Mouse (Mus musculus) urinary bladder, postnatal 25 days (tissue): ENCODE measurements around the gene Il17rc.

Experiments
- DNase-seq: peaks from one replicate; pipeline ENCODE4 v3.0.0; 2022; ENCODE audit warnings: low spot score

Gene Il17rc

DNA sequence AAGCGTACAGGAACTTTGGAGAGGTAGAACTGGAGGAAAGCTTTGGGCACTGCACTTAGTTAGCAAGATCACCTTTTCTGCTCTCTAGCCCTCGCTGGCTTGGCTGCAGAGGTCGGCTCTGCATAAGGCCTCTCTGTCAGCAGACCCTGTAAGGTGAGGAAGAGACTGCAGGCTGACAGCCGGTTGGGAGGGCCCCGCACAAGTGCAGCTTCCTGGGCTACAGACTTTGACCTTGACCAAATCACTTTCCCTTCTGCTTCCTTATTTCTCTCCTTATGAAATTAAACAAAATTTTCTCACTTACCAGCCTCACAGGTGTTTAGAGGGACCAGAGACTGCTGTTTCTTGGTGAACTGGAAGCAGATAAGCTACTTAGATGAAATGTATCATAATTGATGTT, 16.2 kb upstream of the Il17rc start:
- no peak for DNase-seq

DNA sequence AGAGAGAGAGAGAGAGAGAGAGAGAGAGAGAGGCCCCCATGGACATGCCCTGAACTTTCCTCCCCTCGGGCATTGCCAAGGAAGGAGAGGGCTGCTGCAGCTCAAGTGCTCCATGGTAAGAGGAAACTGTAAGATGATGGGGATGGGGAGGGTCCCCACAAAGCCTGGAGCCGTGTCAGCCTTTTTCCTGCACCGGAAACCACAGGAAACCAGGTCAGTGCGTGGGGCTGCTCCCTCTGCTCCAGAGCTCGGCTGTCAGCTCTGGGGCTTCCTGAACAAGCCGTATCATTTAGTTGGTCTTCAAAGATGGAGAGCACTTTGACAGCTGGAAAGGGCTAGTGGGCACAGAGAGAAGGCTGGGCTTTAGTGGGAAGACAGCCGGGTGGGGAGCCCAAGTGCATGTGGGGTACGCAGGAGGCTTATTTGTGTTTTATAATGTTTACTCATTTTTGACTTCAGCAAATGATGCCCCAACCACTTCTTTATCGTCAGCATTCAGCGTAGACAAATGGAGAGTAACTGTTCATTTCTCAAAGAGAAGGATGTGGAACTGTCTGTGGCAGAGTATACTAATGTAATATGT, 13.2 kb upstream of the Il17rc start, which contains the start of gene Il17re:
Gene Il17re (plus strand): TSS at position 533 of the 583 bp plus-strand sequence.
- DNase-seq = no peak

DNA sequence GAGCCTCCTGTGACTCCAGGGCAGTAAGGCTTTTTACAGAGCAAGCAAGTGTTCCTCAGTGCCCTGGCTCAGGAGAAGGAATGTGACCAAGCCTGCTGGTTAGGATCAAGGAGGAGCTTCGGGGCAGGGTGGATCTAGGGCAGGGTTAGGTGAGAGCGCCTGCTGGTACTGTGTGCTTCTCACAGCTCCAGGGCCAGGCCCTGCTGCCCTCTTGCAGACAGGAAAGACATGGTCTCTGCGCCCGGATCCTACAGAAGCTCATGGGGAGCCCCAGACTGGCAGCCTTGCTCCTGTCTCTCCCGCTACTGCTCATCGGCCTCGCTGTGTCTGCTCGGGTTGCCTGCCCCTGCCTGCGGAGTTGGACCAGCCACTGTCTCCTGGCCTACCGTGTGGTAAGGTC, 12.6 kb upstream of the Il17rc start:
- DNase-seq = peak; percentile 45

DNA sequence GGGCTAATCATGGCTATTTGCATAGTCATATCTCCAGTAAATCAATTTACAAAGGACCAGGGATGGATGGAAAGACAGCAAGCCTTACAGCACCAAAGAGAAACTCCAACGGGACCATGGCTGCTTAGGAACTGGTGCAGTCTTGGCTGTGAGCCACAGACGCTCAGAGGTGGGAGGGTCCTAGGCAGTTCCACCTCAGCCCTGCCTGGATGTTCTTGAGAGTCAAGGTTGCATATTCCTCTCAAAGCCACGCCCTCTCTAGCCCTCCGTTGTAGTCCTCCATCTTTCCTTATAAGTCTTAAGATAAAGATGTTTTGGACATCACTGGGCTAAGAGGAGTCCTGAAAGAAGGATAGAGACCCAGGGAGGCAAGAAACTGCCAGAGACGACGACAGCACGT, 7.2 kb upstream of the Il17rc start:
- DNase-seq = no peak

DNA sequence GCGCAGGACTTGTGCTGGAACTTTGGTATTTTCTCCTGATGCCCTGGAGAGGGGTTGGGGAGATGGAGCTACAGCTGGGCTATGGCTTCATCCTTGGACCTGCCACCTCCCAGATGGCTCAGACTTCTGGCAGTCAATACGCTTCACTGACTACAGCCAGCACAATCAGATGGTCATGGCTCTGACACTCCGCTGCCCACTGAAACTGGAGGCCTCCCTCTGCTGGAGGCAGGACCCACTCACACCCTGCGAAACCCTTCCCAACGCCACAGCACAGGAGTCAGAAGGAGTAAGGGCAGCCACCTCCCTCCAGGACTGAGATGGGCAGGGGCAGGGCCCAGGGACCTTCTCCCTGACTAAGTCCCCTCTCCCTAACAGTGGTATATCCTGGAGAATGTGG, 5.6 kb upstream of the Il17rc start:
- no peak for DNase-seq

DNA sequence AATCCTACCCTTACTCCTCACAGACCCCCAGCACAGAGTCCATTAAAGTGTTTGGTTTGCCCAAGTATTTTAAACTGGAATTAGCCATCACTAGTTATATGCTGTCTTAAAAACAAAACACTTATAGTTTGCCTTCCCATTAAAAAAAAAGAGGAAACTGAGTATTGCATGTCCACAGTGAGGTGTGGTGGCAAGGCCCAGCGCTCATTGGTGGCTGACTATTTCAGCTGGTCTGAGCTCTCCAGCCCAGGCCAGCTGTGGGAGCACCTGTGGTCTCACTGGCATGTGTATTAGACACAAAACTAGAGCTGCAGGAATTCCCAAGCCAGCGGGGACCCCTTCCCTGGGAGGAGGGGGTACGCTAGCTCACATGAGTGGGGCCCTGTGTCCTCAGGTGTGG, 2.7 kb upstream of the Il17rc start:
- no peak for DNase-seq

DNA sequence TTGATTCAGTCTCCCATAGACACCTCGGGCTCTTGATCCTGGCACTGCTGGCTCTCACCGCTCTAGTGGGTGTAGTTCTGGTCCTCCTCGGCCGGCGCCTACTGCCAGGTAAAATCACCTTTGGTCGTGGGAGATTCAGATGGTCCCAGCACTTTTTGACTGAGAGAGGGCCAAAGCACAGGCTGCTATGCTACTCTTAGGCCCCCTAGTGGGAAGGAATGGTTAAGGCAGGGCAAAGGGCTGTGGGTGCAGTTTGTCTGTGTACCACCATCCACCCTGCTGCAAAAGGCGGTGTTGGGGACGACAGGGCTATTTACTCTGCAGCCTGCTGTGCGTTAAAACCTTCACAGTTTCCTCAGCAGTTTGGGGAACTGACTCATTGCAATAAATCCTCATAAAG, 2.2 kb upstream of the Il17rc start:
- DNase-seq = peak; percentile 46

DNA sequence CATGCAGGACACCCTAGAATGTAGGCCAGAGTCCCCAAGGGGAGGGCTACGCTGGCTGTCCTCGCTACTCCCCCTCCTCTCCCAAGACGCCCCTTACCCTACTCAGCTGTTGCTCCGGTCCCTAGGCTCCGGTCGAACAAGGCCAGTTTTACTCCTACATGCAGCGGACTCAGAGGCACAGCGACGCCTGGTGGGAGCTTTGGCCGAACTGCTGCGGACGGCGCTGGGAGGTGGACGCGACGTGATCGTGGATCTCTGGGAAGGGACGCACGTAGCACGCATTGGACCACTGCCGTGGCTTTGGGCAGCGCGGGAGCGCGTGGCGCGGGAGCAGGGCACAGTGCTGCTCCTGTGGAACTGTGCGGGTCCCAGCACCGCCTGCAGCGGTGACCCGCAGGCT, 1.8 kb upstream of the Il17rc start:
- peak; percentile 78 for DNase-seq

DNA sequence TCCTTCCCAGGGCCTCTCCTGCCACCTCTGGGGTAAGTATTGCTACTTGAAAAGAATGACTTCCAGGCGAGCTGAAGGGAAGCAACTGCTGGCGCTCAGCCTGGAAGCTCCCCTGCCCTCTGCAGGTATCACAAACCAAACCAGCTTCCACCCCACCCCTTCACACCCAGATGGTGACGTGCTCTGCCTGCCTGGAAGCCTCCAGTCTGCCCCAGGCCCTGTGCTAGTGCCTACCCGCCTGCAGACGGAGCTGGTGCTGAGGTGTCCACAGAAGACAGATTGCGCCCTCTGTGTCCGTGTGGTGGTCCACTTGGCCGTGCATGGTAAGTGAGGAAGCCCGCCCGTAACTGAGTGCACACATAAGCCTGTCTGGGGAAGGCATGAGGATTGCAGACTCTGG, 834 bp downstream of the Il17rc start:
- DNase-seq = no peak

DNA sequence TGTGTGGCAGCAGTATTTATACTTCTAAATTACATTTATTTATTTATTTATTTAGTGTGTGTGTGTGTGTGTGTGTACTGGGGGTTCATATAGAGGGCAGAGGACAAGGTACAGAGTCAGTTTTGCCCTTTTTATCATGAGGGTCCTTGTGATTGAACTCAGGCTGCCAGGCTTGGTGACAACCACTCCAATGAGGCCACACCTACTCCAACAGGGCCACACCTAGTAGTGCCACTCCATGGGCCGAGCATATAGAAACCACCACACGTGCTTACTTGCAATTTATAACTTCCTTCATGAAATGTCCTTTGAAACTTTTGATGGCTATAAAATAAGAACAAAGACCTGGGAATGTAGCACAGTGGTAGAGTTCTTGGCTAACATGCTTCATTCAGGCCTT, 2.0 kb downstream of the Il17rc start:
- no peak for DNase-seq

DNA sequence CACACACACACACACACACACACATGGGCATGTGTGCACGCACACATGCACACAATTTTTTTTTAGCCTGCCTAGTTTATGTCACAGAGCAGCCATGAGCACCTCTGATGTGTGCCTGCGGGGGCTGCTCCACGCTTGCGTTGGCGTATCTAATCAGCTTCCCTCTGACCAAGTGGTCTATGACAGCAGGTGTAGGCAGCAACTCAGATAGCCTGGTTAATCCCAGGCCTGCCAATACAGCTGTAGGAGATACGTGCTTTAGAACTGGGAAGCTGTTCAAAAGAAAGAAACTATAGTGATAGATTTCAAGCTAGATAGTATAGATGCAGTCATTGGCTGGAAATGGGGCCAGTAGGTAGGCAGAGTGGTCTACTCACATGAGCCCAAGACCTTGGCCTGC, 2.5 kb downstream of the Il17rc start:
- no peak for DNase-seq

DNA sequence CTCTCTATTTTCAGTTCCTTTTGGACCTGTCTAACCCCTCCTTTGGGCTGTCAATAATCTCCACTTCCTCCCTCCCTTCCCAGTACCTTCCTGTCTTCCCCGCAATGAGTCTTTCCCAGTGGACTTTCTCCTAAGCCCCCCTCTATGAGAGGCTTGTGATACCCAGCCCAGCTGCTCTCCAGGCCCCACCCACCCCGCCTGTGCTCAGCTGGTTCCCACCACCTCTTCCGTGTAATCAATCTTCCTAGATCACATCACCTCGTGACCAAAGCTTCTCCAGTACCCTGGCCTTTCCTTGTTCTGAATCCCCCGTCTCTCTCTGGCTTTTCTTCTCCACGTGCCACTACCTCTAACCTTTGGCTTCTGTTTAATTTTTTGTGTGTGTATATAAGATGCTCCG, 6.1 kb downstream of the Il17rc start:
- DNase-seq = no peak

DNA sequence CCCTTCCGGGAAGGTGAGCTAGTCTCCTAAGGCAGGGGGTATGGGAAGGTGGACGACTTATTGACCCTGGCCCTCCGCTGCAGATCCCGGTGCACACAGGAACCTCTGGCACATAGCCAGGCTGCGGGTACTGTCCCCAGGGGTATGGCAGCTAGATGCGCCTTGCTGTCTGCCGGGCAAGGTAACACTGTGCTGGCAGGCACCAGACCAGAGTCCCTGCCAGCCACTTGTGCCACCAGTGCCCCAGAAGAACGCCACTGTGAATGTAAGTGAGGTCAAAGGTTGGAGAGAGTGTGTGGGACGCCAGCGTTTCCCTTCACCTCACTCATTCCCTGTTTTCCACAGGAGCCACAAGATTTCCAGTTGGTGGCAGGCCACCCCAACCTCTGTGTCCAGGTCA, 7.7 kb downstream of the Il17rc start:
- no peak for DNase-seq

DNA sequence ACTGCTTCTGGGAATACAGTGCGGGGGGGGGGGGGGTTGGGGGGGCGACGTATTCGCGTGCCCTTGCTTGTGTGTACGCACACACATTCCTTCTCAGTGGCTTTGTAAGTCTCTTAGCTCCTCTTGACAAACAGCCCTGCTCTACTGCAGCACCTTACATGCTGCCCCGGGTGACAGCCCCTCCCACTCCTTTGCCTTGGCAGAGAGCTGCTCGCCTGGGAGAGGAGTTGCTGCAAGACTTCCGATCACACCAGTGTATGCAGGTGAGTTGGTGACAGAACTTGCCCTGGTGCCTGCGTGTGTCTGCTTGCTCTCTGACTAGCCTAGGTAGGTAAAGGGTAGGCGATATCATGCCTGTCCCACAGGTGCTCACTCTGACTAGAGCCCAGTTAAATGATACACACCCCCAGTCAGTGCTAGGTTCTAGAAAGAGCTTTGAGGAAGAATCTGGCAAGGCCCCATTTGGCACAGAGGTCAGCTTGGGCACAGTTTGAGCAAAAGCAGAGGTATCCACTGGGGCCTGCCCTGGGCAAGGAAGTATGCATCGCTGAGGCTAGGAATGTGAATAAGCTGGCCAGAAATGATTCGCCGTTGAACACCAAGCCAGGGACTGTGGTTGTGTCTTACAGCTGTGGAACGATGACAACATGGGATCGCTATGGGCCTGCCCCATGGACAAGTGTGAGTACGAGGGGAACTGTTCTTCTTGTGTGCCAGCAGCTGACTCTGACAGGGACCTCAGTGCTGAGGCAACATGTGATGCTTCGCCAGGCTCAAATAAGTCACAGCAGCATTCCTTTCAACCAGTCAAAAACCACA, 9.5 kb downstream of the Il17rc start:
- DNase-seq = peak; percentile 69

DNA sequence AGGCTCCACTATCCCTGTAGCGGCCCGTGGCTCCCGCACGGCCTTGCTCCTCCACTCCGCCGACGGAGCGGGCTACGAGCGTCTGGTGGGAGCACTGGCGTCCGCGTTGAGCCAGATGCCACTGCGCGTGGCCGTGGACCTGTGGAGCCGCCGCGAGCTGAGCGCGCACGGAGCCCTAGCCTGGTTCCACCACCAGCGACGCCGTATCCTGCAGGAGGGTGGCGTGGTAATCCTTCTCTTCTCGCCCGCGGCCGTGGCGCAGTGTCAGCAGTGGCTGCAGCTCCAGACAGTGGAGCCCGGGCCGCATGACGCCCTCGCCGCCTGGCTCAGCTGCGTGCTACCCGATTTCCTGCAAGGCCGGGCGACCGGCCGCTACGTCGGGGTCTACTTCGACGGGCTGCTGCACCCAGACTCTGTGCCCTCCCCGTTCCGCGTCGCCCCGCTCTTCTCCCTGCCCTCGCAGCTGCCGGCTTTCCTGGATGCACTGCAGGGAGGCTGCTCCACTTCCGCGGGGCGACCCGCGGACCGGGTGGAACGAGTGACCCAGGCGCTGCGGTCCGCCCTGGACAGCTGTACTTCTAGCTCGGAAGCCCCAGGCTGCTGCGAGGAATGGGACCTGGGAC, 11.4 kb downstream of the Il17rc start:
- DNase-seq = no peak

DNA sequence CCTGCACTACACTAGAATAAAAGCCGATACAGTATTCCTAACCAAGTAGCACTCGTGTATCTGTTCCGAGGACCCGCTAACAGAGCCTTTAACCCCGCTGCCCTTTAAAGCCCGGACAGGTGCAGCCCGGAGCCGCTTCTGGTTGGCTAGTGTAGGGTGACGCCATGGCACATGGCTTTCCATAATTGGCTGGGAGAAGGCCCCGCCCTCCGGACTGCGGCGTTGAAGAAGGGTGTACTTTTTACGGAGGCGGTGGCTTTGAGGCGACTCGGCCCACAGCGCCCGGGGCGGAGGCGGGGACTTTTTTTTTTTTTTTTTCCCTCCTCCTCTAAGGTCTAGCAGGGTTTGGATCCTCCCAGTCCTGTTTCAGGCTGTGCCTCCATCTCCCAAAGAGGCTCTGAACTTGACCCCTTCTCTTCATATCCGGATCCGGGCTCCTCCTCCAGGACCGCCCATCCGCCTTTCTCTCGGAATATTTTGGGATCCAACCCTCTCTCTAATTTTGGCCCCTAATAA, 11.9 kb downstream of the Il17rc start, which contains the start of gene Creld1:
Gene Creld1 (plus strand): TSS at position 198 of the 516 bp plus-strand sequence.
- DNase-seq = peak; percentile 83

DNA sequence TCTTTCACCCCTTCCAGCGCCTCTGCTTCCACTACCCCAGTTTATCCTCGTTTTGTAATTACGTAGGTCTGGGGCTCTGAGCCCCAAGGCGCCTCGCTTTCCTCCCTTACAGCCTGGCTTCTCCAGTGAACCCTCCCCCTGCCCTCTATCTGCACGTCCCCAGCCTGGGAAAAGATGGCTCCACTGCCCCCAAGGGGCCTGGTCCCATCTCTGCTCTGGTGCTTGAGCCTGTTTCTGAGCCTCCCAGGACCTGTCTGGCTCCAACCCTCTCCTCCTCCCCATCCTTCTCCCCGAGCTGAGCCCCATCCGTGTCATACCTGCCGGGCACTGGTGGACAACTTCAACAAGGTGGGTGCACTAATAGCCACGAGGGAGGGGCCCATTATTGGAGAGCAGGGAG, 12.5 kb downstream of the Il17rc start:
- DNase-seq = no peak

DNA sequence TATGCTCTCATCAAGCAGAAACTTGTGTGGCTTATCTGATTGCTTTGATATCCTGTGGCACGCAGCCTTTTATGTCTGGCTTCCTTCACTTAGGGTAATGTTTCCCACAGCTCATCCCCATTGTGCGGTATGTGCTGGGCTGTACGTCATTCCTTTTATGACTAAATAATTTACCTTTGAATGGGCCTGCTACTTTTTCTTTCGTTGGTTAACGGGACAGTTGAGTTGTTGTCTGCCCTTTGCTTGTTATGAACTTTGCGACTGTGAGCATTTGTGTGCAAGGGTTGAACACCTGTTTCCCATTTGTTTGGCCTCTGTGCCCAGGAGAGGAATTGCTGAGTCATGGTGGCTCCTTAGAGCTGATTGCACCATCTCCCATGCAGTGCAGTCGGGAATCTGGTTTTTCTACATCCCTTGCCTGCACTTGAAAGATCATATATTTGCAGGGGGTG, 15.9 kb downstream of the Il17rc start:
- no peak for DNase-seq

DNA sequence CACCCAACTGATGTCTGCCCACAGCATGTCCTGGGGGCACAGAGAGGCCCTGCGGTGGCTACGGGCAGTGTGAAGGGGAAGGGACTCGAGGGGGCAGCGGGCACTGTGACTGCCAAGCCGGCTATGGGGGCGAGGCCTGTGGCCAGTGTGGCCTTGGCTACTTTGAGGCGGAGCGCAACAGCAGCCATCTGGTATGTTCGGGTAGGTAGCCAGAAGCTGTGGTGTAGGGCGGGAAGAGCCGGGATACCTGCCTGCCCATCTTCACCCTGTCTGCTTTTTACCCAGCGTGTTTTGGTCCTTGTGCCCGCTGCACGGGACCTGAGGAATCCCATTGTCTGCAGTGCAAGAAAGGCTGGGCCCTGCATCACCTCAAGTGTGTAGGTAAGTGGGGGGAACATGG, 18.2 kb downstream of the Il17rc start:
- no peak for DNase-seq

DNA sequence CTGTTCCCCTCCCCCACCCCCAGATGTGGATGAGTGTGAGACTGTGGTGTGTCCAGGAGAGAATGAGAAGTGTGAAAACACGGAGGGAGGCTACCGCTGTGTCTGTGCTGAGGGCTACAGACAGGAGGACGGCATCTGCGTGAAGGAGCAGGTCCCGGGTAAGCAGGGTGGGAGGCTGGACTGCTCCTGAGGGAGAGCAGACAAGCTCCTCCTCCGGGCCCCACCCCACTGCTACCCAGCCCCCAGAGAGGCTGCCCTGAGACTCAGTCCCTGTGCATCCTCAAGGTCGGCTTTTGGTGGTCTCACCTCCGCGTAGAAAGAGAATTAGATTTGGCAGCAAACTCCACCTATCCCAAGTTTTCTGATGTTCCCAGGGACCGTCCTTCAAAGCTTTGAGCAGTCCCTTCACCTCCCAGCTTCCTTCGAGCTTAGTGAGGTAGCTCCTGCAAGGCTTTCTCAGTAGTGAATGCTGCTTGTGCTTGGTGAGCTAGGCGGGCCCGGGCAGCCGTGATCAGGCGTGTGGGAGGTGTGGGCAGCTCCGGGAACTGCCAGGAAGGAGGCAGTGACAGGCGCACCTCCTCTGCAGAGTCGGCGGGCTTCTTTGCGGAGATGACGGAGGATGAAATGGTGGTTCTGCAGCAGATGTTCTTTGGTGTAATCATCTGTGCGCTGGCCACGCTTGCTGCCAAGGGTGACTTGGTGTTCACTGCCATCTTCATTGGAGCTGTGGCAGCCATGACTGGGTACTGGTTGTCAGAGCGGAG, 21.1 kb downstream of the Il17rc start:
- DNase-seq = no peak

DNA sequence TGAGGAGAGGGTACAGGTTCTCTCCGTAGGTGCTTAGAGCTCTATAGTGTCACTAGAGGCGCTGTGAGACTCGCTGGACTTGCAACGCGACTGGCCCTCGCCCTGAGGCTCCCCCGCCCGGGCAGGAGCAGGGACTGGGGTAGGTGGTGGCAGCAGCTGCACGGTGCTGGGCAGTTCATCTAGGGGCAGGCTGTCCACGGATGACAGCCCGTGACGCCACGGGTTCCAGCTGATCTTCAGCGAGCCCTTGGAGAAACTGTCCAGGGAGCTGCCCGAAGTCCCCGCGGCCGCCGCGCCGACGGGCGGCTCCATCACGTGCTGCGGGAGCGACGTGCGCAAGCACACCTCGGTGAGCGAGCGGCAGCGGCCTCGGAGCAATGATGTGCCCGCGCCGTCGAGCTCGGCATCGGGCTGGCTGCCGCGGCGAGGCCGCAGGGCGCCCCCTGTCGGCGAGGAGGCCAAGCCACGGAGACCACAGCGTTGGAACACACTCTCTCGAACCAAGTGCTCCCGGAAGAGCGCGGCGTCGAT, 23.1 kb downstream of the Il17rc start:
- peak; percentile 85 for DNase-seq

DNA sequence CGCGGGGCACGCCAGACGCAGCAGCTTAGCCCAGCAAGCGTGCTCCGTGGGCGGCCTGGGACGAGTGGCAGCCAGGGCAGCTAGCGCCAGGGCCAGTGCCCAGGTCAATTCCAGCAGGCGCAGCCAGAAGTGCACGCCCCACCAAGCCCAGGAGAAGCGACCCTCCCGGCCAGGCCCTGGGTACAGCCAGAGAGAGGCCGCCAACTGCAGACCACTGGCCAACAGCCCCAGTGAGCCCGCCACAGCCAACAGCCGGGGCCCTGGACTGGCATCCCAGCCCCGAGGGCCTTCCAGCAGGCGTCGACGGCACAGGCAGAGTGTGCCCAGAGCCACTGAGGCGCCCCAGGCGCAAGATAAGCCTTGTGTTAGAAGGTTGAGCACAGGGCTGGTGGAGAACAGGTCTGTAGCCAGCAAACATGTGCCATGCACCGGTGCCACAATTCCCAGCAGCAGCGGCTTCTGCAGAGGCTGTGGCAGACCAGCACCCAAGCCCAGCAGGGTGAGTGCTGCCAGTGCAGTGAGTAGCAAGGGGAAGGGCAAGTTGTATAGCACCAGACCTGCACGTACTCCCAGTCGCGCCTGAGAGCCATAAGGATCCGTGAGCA, 23.9 kb downstream of the Il17rc start:
- no peak for DNase-seq
